Comparison of ENCODE assay signal across 27 mouse cellular contexts in genomic region chr1:177627814-177628213, GRCm38 (mm10).
"Had no signal": no experiment of that assay in that cellular context is flagged by ENCODE, and none has a peak within 500 bp of the region (broad histone marks: within the 10 kb centered on the region; RNA-seq: fewer than 3 reads in every experiment).

No protein-coding gene starts in this region.

- H3K36me3 ChIP-seq: heart, embryonic 10.5 days; heart, embryonic 13.5 days; heart, embryonic 15.5 days; intestine, embryonic 15.5 days; kidney, embryonic 15.5 days; limb, embryonic 13.5 days; limb, embryonic 15.5 days; liver, embryonic 12.5 days had no signal

- H3K9me3 ChIP-seq: heart, embryonic 10.5 days; heart, embryonic 13.5 days; heart, embryonic 15.5 days; intestine, embryonic 15.5 days; kidney, embryonic 15.5 days; limb, embryonic 13.5 days; limb, embryonic 15.5 days; liver, embryonic 12.5 days had no signal

- ATAC-seq: hindbrain, embryonic 16.5 days; inflammation-experienced regulatory T-cells, adult 6 months; intestine, embryonic 15.5 days; liver, embryonic 12.5 days had no signal

- H3K27ac ChIP-seq: gastrocnemius, adult 2 months; heart, embryonic 10.5 days; heart, embryonic 13.5 days; heart, embryonic 15.5 days; hindbrain, embryonic 14.5 days; intestine, embryonic 15.5 days; kidney, embryonic 15.5 days; kidney, postnatal 0 days; layer of hippocampus, adult 2 months; left cerebral cortex, adult 2 months; limb, embryonic 13.5 days; limb, embryonic 15.5 days; liver, embryonic 12.5 days; liver, embryonic 14.5 days had no signal

- H3K9ac ChIP-seq: heart, embryonic 13.5 days; heart, embryonic 15.5 days; hindbrain, embryonic 14.5 days; intestine, embryonic 15.5 days; kidney, embryonic 15.5 days; limb, embryonic 13.5 days; limb, embryonic 15.5 days; liver, embryonic 12.5 days; liver, embryonic 14.5 days had no signal

- H3K27me3 ChIP-seq: heart, embryonic 13.5 days; heart, embryonic 15.5 days; intestine, embryonic 15.5 days; kidney, embryonic 15.5 days; limb, embryonic 15.5 days had no signal

- DNase-seq: gastrocnemius, adult 2 months; gastrocnemius, postnatal 10 days; gastrocnemius, postnatal 25 days; heart, adult 18-20 months; heart, postnatal 14 days; heart, postnatal 36 days; kidney, adult 11 months; kidney, adult 2 months; kidney, adult 9 months; kidney, postnatal 25 days; kidney, postnatal 4 days; left cerebral cortex, postnatal 4 days had no signal

- H3K4me1 ChIP-seq: limb, embryonic 15.5 days had no signal

- H3K4me2 ChIP-seq: heart, embryonic 13.5 days; heart, embryonic 15.5 days; hindbrain, embryonic 14.5 days; intestine, embryonic 15.5 days; kidney, embryonic 15.5 days; limb, embryonic 13.5 days; limb, embryonic 15.5 days; liver, embryonic 12.5 days had no signal

- H3K4me3 ChIP-seq: gastrocnemius, adult 2 months; heart, embryonic 10.5 days; heart, embryonic 13.5 days; heart, embryonic 15.5 days; intestine, embryonic 15.5 days; kidney, embryonic 15.5 days; layer of hippocampus, adult 2 months; left cerebral cortex, adult 2 months; limb, embryonic 13.5 days; limb, embryonic 15.5 days; liver, embryonic 12.5 days had no signal
